Comparison of ENCODE assay signal across 11 mouse cellular contexts in genomic region chr2:4227563-4227962, GRCm38 (mm10).
DNase-seq lines count a peak whose midpoint lies in the region; ATAC-seq lines count a peak whose summit lies in the region.
"Had no signal": no experiment of that assay in that cellular context is flagged by ENCODE, and none has a peak within 500 bp of the region (broad histone marks: within the 10 kb centered on the region; RNA-seq: fewer than 3 reads in every experiment).

No protein-coding gene starts in this region.

- peaks cover 30% of the 10 kb centered on the region for H3K4me1 ChIP-seq in heart, embryonic 16.5 days (ENCODE audit: control insufficient read depth, insufficient read depth, low read length)
- H3K4me1 ChIP-seq: liver, embryonic 13.5 days had no signal

- H3K27me3 ChIP-seq in heart, embryonic 16.5 days (ENCODE audit: control insufficient read depth, insufficient read depth, low read length): no peaks in the 10 kb centered on the region
- H3K27me3 ChIP-seq: liver, embryonic 13.5 days; Patski had no signal

- 19% methylated on average over 4 of the region's 4 CpGs for WGBS in heart, embryonic 16.5 days

- H3K4me3 ChIP-seq in heart, embryonic 16.5 days (ENCODE audit: low read length): no peak overlapping the region
- H3K4me3 ChIP-seq: liver, embryonic 13.5 days had no signal

- H3K9ac ChIP-seq in heart, embryonic 16.5 days (ENCODE audit: low read length): no peak overlapping the region
- H3K9ac ChIP-seq: liver, embryonic 13.5 days had no signal

- peak; percentile 85 for ATAC-seq in heart, embryonic 16.5 days (replicated peaks; ENCODE audit: extremely low read depth, insufficient read depth, low FRiP score)
- ATAC-seq: Patski had no signal

- peaks cover 6% of the 10 kb centered on the region; the same call in 1 of the 2 replicates for H3K9me3 ChIP-seq in heart, embryonic 16.5 days (replicated peaks; ENCODE audit: control insufficient read depth, low read length)
- H3K9me3 ChIP-seq: liver, embryonic 13.5 days had no signal

- DNase-seq in adrenal gland, adult 2 months: peak; percentile 26
- DNase-seq in adrenal gland, postnatal 4 days (ENCODE audit: low spot score in 2 of 2): no peak
- DNase-seq in kidney, postnatal 10 days: peak; percentile 61
- no peak for DNase-seq in kidney, adult 11 months
- DNase-seq in lung, postnatal 14 days: peak; percentile 66
- no peak for DNase-seq in left cerebral cortex, postnatal 36 days (ENCODE audit: low spot score in 2 of 2)
- no peak for DNase-seq in urinary bladder, postnatal 4 days (ENCODE audit: low spot score in 2 of 2)
- DNase-seq: cerebellum, adult 11-12 months; liver, embryonic 13.5 days had no signal

- H3K36me3 ChIP-seq in heart, embryonic 16.5 days (ENCODE audit: control insufficient read depth, insufficient read depth): no peaks in the 10 kb centered on the region
- H3K36me3 ChIP-seq: liver, embryonic 13.5 days had no signal

- H3K4me2 ChIP-seq in heart, embryonic 16.5 days (ENCODE audit: low read depth, low read length): no peak overlapping the region
- H3K4me2 ChIP-seq: liver, embryonic 13.5 days had no signal

- intact Hi-C loops in left cerebral cortex, postnatal 36 days (cut with DNase I): loop anchor here (5.0 to 10.0 kb wide), 2 partner anchors 65 to 413 kb away; no protein-coding TSS in a partner anchor

- peak overlapping the region; percentile 75 for H3K27ac ChIP-seq in heart, embryonic 16.5 days (ENCODE audit: low read length)
- H3K27ac ChIP-seq: liver, embryonic 13.5 days had no signal

Comparison
In these comparisons a context has a peak if more than half of its experiments do, and no peak if none do; other contexts are left out.
1. DNase-seq: peak in adrenal gland, adult 2 months (single experiment), kidney, postnatal 10 days (single experiment) and lung, postnatal 14 days (single experiment); none in adrenal gland, postnatal 4 days (0 of 2), kidney, adult 11 months (single experiment), left cerebral cortex, postnatal 36 days (0 of 2) and urinary bladder, postnatal 4 days (0 of 2).